Mouse (Mus musculus): ENCODE data around the gene Npdc1.

DNA sequence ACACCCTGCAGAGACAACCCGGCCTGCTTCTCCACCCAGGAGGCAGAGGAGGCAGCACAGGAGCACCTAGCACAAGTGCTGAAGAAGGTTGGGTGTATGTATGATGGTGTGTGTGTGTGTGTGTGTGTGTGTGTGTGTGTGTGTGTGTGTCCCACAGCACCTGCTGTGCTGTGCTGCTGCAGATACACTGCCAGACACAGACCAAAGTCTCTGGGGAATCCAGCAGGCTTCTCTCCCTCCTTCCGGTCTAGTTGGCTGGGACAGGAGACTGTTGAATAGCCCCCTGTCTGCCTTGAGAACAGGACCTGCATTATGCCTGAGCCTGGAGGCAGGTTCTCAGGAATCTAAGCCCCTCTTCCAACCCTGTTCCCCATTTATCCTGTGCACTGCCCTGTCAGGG is 25.7 kb upstream of the Npdc1 start:
- no peak for TF ChIP-seq CTCF (IDR thresholded peaks at IDR 0.05; ENCODE audit: control insufficient read depth, insufficient read depth, insufficient read length)
- no peak for TF ChIP-seq USF1 (IDR thresholded peaks at IDR 0.05; ENCODE audit: low read depth)
- TF ChIP-seq FOSL1 (IDR thresholded peaks at IDR 0.05; ENCODE audit: insufficient read depth, low read length, poor library complexity, severe bottlenecking): no peak
- TF ChIP-seq CEBPB (IDR thresholded peaks at IDR 0.05; ENCODE audit: low read depth): no peak
- no peak for TF ChIP-seq MYOD1 (IDR thresholded peaks at IDR 0.05; ENCODE audit: control insufficient read depth, insufficient read length, low read depth)

Data from C2C12 (cell line).